Mouse (Mus musculus): ENCODE measurements at regions not wholly inside any gene's neighbourhood (a gene's known extent, or its start where the extent isn't known, plus 50 kb on each side); places are given as distances from the start of the nearest gene placed in this dataset.
"Not testable (repeated sequence)": the region's sequence is repeated elsewhere in the genome, so short reads cannot be mapped to it uniquely, and the experiment has no call there.

- H3K36me3 ChIP-seq (ENCODE audit: control insufficient read depth, insufficient read depth, low read length) = no peaks in the 10 kb centered on the region
- H3K27ac ChIP-seq = no peak overlapping the region
- H3K27me3 ChIP-seq (ENCODE audit: control insufficient read depth, insufficient read depth, low read length) = no peaks in the 10 kb centered on the region
- no peaks in the 10 kb centered on the region for H3K4me1 ChIP-seq (ENCODE audit: control insufficient read depth, insufficient read depth, low read length)
- intact Hi-C loops (cut with DNase I) = no loop called here
- TF ChIP-seq POLR2A (IDR thresholded peaks at IDR 0.05; ENCODE audit: insufficient read depth, low read depth, low read length) (no peak), CTCF (IDR thresholded peaks at IDR 0.05) (no peak), EP300 (IDR thresholded peaks at IDR 0.05; ENCODE audit: insufficient read depth, low read depth, low read length) (no peak)
- DNase-seq = no peak
- H3K4me3 ChIP-seq = no peak overlapping the region
- WGBS = 65% methylated on average over 1 of the region's 1 CpGs
- no peaks in the 10 kb centered on the region for H3K79me2 ChIP-seq (replicated peaks; ENCODE audit: control insufficient read depth, insufficient read depth, low read length)
- H3K9ac ChIP-seq (ENCODE audit: low read depth, low read length) = no peak overlapping the region
Observed at GRCm38 (mm10) chr5:151733991-151734390, 82.9 kb upstream of the Rfc3 start.

GRCm38 (mm10) chr5:151725619-151726018, 74.6 kb upstream of the Rfc3 start:
- Histone ChIP-seq H3K4me1 (ENCODE audit: control insufficient read depth, insufficient read depth, low read length) (no peaks in the 10 kb centered on the region), H3K27me3 (ENCODE audit: control insufficient read depth, insufficient read depth, low read length) (no peaks in the 10 kb centered on the region), H3K4me3 (no peak overlapping the region), H3K79me2 (replicated peaks; ENCODE audit: control insufficient read depth, insufficient read depth, low read length) (no peaks in the 10 kb centered on the region; the same call in 1 of the 2 replicates), H3K27ac (no peak overlapping the region), H3K36me3 (ENCODE audit: control insufficient read depth, insufficient read depth, low read length) (no peaks in the 10 kb centered on the region), H3K9ac (ENCODE audit: low read depth, low read length) (no peak overlapping the region)
- TF ChIP-seq CTCF (IDR thresholded peaks at IDR 0.05) = no peak
- no peak for TF ChIP-seq EP300 (IDR thresholded peaks at IDR 0.05; ENCODE audit: insufficient read depth, low read depth, low read length)
- no peak for TF ChIP-seq POLR2A (IDR thresholded peaks at IDR 0.05; ENCODE audit: insufficient read depth, low read depth, low read length)
- 80% methylated on average over 2 of the region's 2 CpGs for WGBS
- intact Hi-C loops (cut with DNase I) = no loop called here
- DNase-seq = no peak

- intact Hi-C loops (cut with DNase I); H3K79me2 ChIP-seq (replicated peaks; ENCODE audit: control insufficient read depth, insufficient read depth, low read length): not testable (repeated sequence)
- 42% methylated on average over 5 of the region's 5 CpGs for WGBS
Observed at GRCm38 (mm10) chr5:151724403-151724802, 73.4 kb upstream of the Rfc3 start.

GRCm38 (mm10) chr5:151722458-151722857, 71.4 kb upstream of the Rfc3 start:
- Histone ChIP-seq H3K4me3 (no peak overlapping the region), H3K27ac (no peak overlapping the region), H3K79me2 (replicated peaks; ENCODE audit: control insufficient read depth, insufficient read depth, low read length) (no peaks in the 10 kb centered on the region), H3K9ac (ENCODE audit: low read depth, low read length) (no peak overlapping the region), H3K4me1 (ENCODE audit: control insufficient read depth, insufficient read depth, low read length) (no peaks in the 10 kb centered on the region), H3K36me3 (ENCODE audit: control insufficient read depth, insufficient read depth, low read length) (no peaks in the 10 kb centered on the region), H3K27me3 (ENCODE audit: control insufficient read depth, insufficient read depth, low read length) (no peaks in the 10 kb centered on the region)
- intact Hi-C loops (cut with DNase I) = no loop called here
- DNase-seq = no peak
- TF ChIP-seq CTCF (IDR thresholded peaks at IDR 0.05) = peak; percentile 8; the same call in 1 of the 2 replicates
- no peak for TF ChIP-seq EP300 (IDR thresholded peaks at IDR 0.05; ENCODE audit: insufficient read depth, low read depth, low read length)

More at GRCm38 (mm10) chr5:151724403-151724802, 73.4 kb upstream of the Rfc3 start:
- not testable (repeated sequence) for H3K4me3 ChIP-seq; H3K27ac ChIP-seq; DNase-seq; H3K36me3 ChIP-seq (ENCODE audit: control insufficient read depth, insufficient read depth, low read length); H3K4me1 ChIP-seq (ENCODE audit: control insufficient read depth, insufficient read depth, low read length); H3K9ac ChIP-seq (ENCODE audit: low read depth, low read length); H3K27me3 ChIP-seq (ENCODE audit: control insufficient read depth, insufficient read depth, low read length)

GRCm38 (mm10) chr5:151719757-151720156, 68.7 kb upstream of the Rfc3 start:
- not testable (repeated sequence) for H3K4me1 ChIP-seq (ENCODE audit: control insufficient read depth, insufficient read depth, low read length)

GRCm38 (mm10) chr5:151717923-151718322, 66.9 kb upstream of the Rfc3 start:
- Histone ChIP-seq H3K79me2 (replicated peaks; ENCODE audit: control insufficient read depth, insufficient read depth, low read length) (no peaks in the 10 kb centered on the region), H3K9ac (ENCODE audit: low read depth, low read length) (no peak overlapping the region), H3K4me3 (no peak overlapping the region), H3K4me1 (ENCODE audit: control insufficient read depth, insufficient read depth, low read length) (no peaks in the 10 kb centered on the region), H3K36me3 (ENCODE audit: control insufficient read depth, insufficient read depth, low read length) (no peaks in the 10 kb centered on the region), H3K27ac (no peak overlapping the region), H3K27me3 (ENCODE audit: control insufficient read depth, insufficient read depth, low read length) (no peaks in the 10 kb centered on the region)
- intact Hi-C loops (cut with DNase I) = no loop called here
- TF ChIP-seq CTCF (IDR thresholded peaks at IDR 0.05) (no peak), POLR2A (IDR thresholded peaks at IDR 0.05; ENCODE audit: insufficient read depth, low read depth, low read length) (no peak), EP300 (IDR thresholded peaks at IDR 0.05; ENCODE audit: insufficient read depth, low read depth, low read length) (no peak)
- WGBS = 35% methylated on average over 1 of the region's 1 CpGs
- no peak for DNase-seq

More at GRCm38 (mm10) chr5:151719757-151720156, 68.7 kb upstream of the Rfc3 start:
- intact Hi-C loops (cut with DNase I); H3K27ac ChIP-seq; DNase-seq; H3K4me3 ChIP-seq; H3K36me3 ChIP-seq (ENCODE audit: control insufficient read depth, insufficient read depth, low read length); H3K79me2 ChIP-seq (replicated peaks; ENCODE audit: control insufficient read depth, insufficient read depth, low read length); H3K9ac ChIP-seq (ENCODE audit: low read depth, low read length); H3K27me3 ChIP-seq (ENCODE audit: control insufficient read depth, insufficient read depth, low read length): not testable (repeated sequence)
- WGBS = 65% methylated on average over 10 of the region's 10 CpGs

- no peak for DNase-seq
- no peak overlapping the region for H3K27ac ChIP-seq
- no peak overlapping the region for H3K9ac ChIP-seq (ENCODE audit: low read depth, low read length)
- H3K36me3 ChIP-seq (ENCODE audit: control insufficient read depth, insufficient read depth, low read length) = no peaks in the 10 kb centered on the region
- TF ChIP-seq EP300 (IDR thresholded peaks at IDR 0.05; ENCODE audit: insufficient read depth, low read depth, low read length) (no peak), CTCF (IDR thresholded peaks at IDR 0.05) (no peak), POLR2A (IDR thresholded peaks at IDR 0.05; ENCODE audit: insufficient read depth, low read depth, low read length) (no peak)
- no peak overlapping the region for H3K4me3 ChIP-seq
- no peaks in the 10 kb centered on the region for H3K4me1 ChIP-seq (ENCODE audit: control insufficient read depth, insufficient read depth, low read length)
- H3K27me3 ChIP-seq (ENCODE audit: control insufficient read depth, insufficient read depth, low read length) = no peaks in the 10 kb centered on the region
- intact Hi-C loops (cut with DNase I) = no loop called here
- no peaks in the 10 kb centered on the region for H3K79me2 ChIP-seq (replicated peaks; ENCODE audit: control insufficient read depth, insufficient read depth, low read length)
Observed at GRCm38 (mm10) chr5:151705226-151705625, 54.2 kb upstream of the Rfc3 start.
